Mouse (Mus musculus) adrenal gland, postnatal 25 days (tissue): ENCODE measurements at regions not wholly inside any gene's neighbourhood (a gene's known extent, or its start where the extent isn't known, plus 50 kb on each side); places are given as distances from the start of the nearest gene placed in this dataset.
A peak's percentile ranks its signal among the peaks of the same experiment; 100 is the strongest.

ENCODE experiments used
- DNase-seq: peaks from one replicate; pipeline ENCODE4 v3.0.0; 2021; ENCODE audit warnings: mixed read lengths

DNA sequence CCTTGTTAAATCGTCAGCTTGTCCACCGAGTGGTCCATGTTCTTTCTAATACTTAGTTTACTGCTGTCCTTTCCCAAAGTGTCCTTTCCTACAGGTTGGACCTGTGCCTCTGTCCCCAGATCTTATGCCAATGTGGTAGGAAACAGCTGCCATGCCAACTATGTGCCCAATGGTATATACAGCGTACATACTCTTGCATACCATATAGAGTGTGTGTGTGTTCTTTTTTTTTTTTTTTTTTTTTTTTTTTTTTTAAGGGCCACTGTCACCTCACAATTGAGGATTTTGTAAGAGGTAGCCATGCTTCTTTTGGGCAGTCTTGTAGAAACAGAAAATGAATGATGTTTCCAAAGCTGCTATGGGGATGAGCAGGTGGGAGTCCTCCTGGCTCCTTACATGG, 1163.2 kb upstream of the A1bg start:
- DNase-seq = no peak

DNA sequence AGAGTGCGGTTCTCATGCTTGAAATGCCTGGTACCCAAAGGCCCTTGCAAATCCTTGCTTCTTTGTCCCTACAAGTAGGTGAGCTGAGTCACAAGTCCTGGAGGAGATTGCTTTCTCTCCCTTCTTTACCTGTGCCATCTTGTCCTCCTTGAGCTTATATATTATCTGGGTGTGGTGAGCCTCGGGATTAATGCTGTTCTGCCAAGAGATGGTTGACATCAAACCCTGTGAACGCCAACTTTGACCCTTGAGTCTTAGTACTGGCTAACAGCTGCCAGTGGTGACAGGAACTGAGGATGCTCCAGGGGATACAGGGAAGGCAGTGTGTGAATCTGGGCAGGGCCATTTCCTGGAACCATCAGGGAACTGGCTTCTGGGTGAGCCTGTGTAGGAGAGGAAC, 1160.5 kb upstream of the A1bg start:
- DNase-seq = no peak

DNA sequence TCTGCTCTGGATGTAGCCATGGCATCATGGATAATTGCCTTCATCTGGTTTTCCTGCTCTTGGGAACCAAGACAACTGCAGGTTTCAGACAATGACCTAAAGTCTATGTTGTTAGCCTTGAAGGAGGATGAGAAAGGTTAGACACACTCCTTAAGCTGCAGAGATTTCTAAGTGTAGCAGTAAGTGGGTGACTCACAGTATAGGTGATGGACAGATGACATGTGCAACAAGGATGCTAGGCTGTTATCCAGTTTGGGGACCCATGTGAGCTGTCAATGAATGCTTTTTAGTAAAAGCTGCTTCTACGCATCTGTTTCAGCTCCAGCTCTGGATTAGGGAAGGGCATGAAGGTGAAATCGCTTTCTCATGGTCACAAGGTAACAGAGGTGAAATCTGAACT, 1159.7 kb upstream of the A1bg start:
- no peak for DNase-seq

DNA sequence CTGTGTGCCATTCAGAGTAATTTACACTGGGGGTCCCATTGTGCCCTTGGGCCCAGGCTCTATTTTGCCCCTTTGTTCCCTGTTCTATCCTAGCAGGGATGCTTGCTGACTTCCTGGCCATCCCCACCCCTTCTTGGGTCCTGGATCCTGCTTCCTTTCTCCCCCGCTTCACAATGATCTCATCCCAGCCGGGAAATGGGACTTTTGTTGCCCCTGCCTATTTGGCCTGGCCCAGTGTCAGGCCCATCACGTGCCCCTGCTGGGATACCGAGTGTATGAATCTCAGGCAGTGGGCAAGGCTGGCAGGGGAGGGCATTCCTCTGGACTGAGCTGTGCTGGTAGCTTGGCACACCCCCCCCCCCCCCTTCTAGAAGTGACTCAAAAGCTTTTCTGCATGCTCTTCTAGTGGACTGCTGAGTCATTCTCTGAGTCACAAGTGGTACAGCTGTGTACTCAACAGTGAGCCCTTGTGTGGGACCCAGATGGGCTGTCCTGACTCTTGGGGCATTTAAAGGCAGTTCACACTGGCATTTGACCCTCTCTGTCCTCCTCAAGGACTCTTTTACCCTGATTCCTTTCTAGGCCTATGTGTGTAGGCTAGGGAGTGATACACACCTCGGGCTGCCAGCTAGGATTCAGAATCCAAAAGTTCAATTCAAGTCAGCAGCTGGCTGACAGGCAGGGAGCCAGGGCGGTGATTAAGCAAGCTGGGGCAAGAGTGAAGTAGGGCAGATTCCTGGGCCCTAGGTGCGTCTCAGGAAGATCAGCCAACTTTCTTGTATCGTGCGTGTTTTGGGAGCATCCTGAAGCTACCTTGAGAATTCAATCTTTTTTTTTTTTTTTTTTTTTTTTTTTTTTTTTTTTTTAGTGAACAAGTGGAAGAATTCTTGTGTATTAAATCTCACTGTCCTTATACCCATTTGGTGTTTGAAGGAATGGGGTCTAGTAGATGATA, 1156.6 kb upstream of the A1bg start:
- peak; percentile 82 for DNase-seq

DNA sequence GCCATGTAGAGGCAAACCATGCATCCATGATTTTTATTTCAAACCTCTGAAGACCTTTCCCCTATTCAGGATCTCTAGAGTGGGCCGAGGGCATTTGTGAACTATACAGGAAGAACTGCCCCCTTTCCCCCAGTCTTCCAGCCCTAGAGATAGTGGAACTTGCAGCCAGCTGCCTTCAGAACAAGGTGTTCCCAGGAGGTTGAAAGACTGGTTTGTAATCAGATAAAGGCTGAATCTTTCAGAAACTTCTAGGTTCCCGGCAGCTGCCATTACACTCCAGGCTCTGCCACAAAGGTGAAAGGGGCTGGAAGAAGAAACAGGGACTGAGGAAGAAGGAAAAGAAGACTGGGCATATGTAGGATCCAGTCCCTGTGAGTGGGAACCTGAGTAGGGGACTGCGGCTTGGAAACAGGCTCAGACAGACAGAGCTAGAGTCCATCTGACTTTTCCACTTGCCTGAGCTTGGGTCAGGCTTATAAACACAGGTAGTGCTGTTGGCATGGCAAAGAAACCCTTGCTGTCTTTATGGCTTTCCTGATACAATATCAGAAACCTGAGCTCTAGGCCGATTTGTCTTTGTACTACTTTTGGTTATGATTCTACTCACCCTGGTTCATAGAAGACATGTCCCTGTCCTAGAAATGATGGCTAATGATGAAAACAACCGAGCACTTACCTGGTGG, 1153.9 kb upstream of the A1bg start:
- DNase-seq = no peak

DNA sequence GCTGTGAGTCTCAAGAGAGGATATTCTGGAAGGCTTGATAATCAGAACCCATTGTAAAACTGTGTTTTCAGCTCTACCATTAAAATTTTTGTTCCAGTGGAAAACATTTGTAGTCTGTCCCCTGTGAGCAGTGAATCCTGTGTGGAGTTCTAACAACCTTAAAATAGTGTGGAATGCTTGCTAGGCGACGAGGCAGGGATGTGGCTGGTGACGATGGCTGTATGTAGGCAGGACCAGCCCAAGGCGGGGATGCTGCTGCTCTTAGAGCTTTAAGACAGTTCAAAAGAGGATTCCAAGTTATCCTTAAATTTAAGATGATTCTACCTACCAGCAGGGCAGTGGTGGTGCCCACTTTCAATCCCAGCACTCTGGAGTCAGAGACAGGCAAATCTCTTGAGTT, 1151.9 kb upstream of the A1bg start:
- no peak for DNase-seq

DNA sequence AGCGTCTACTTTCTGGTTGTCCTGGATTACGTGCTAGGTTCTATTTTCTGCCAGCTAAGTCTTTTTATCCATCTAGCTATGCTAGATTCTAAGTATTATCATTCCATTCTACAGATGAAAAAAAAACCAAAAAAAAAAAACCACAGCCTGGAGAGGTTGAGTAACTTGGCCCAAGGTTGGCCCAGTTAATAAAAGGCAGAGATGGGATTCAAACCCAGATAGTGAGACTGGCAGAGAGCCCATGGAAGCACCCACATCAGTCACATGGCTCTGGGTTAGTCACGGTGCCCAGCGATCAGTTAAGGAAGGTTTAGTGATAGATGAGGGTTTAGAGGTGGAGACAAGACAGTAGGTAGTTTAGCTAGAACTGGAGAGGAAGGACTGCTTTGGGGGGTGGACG, 1150.8 kb upstream of the A1bg start:
- no peak for DNase-seq

DNA sequence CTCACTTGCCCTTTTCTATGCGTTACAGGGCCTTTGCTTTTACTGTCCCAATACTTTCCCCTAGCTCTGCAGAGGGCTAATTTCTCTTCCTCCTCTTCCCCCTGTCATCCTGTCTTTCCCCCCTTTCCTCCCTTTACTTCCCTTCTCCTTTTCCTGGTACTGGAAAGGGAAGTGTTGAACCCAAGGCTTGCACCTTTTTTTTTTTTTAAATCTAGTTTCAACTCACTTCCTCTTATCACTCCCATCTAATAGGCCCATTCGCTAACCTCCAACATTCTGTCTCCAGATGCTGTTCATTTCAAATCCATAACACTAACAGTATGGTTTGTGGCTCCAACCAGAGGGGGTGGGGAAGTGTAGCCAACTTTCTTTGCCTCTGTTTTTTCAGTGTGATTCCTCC, 1148.5 kb upstream of the A1bg start:
- DNase-seq = no peak

DNA sequence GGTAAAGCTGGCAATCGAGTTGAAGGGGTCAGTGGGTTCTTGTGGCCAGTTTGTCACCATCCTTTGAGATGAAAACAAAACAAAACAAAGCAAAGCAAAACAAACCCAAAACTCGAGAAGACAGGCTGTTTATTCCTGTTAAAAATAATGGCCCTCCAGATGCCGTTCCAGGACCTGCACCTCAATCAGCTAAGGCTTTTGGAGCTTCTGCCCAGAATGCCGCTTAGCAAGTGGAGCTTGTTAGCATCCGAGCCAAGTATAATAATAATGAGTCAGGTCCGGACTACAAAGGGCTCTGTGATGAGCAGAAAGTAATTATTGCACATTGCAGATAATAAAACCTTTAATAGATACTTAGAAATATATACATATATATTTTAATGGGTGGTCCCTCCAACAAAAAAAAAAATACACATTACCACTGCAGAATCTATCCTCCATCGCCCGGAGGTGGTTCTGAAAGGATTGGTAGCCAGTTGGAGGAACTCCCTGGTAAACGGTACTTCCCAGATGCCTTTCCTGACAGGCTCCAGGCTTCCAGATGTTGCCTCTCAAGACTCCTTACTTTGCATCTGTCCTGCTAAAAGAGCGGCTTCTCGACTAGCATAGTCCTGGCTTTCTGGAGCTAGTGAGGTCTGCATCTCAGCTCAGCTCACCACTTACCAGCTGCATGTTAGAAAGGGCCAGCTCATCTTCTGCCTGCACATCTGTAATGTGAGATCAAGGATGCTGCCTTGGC, 1145.8 kb upstream of the A1bg start:
- DNase-seq = no peak

DNA sequence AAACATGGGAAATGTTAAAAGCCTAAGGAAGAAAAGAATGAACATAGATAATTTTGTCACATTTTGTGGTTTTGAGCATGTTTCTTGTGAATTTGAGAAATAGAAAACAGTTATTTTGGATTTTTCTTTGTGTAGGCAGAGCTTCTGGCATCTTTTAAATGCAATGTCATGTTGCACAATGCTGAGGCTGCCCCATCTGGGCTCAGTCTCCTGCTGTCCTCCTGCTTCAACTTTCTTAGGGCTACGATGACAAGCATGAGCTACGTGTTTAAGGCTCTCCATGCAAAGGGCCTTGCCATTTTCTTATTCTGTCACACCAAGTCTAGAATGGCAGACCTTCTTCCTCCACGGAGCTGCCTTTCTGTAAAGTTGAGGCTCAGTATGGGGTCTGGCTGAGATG, 1141.6 kb upstream of the A1bg start:
- DNase-seq = no peak

DNA sequence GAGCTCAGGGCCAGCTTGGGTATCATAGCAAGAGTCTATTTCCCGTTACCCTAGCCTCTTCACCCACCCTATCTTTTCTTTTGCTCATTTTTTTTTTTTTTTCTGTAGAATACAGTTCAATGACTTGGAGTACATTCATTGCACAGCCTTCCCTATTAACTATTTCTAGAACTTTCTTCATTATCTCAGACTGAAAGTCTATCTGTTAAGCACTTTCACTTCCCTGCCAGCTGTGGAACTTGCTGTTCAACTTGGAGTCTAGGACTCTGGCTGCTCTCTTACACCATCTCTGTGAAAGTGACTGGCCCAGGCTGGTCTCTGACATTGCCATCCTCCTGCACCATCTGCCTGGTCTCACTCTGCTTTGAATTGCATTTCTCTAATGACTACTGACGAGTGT, 1134.6 kb upstream of the A1bg start:
- DNase-seq = no peak

DNA sequence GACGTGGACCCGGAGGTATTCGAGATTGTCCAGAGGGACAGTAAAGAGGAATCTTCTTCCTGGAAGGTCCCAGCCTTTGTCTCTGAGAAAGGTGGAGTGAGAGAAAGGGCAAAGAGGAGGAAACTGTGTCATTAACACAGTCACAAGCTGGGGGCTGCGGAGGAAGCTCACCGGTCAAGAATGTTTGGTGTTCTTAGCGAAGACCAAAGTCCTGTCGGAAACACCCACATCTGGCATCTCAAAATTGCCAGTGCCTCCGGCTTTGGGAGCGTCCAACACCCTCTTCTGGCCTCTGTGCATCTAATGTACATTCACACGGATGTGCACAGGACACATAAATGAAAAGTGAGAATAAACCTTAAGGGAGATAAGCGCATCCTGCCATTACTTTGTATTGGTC, 1134.1 kb upstream of the A1bg start:
- DNase-seq = no peak

DNA sequence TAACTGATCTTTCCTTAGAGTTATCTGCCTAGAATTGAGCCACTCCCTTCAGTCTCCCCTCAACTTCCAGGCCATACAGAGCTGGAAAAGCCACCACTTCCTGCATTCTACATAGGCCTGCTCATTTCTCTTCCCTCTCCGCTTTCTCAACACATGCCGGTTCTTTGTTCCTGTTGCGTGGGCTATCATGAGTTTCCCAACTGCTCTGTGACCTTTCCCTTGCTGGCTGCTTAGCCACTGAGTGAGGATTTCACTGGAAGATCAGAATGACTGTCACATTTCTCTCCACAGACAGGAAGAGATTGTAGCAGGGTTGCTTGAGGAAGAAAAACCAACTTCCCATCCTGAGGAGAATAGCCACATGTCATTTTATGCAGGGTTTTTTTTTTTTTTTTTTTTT, 1133.6 kb upstream of the A1bg start:
- no peak for DNase-seq

DNA sequence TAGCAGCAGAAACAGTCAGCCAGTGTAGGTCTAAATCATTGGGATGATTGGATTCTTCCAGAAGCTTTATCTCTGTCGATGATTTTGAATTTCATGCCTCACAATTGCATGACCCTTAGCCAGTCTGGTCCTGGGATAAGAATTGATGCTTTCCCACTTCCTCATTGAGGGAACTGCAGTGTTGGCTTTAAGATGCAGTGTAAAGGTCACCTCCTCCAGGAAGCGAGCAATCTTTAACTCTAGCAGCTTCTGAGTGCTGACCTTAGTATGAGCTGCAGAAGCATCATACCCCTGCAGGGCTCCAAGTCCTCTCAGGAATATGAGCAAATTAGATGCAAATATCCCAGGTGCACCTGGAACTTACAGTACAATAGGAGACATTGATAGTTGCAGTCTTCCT, 1132.2 kb upstream of the A1bg start:
- no peak for DNase-seq

DNA sequence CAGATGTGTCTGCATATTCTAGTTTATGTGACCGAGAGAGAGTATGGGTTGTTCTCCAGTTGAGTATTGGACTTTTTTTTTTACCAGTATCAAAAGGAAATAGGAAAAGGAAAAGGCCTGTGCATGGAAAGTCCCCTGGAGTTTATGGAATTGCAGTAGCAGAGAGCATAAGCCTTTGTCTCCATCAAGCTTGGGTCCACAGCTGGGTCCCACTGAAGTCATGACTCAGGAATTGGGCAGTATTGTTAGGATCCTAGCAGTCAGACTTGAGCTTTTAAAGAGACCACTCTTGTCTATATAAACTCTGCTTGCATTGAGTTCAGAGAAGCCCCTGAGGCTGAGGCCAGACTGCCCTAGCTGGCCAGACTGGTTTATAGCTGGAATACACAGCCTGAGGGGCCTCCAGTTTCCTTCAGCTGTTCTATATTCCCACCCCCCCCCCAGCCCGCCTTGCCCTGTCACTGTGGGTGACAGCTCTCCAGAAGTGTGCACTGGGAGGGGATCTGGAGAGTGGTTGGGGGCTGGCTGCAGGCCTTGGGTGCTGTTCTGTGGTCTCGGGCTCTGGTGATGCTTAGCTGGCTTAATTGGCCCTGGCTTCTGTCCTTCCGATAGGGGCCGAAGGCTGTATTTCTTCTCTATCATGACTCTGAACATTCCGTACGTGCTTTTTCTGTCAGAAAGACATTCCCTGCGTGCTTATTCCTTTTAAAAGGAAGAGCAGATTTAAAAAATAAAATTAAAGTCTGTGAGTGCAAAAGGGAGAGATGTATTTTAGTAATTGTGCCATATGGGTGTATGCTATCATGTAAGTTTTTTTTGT, 1130.8 kb upstream of the A1bg start:
- DNase-seq = no peak

DNA sequence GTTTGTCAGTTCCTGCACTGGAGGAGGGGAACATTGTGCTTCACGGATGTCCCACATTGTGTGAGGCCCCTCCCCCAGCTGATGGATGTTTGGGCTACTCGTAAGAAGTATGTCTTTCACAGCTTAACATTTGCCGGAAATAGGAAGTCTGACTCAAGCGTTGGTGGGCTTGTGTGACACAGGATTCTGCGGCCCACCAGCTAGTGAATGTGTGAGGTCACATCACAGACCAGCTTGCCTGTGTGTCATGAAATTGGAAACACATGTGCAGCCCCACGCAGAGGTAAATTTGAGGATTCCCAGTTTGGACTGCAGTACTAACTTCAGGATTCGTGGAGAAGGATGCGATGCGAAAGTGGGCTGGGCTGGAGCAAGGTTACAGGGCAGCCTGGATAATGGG, 1126.6 kb upstream of the A1bg start:
- no peak for DNase-seq

DNA sequence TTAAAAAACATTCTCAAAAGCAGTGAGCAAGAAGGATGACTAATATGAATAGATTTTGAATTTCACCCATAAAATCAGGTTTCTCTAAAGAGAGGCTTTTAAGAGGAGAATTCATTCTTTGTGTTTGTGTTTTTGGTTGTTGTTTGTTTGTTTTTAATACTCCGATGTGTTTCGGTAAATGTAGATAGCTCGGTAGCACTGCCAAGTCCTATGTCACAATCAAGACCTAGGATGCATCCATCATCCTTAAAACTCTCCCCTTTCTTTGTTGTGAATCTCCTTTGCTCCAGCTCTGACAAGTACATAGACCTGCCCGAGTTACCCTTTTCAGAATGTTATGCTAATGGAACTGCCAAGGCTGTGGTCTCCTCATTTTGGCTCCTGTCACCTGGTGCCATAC, 1126.2 kb upstream of the A1bg start:
- no peak for DNase-seq

DNA sequence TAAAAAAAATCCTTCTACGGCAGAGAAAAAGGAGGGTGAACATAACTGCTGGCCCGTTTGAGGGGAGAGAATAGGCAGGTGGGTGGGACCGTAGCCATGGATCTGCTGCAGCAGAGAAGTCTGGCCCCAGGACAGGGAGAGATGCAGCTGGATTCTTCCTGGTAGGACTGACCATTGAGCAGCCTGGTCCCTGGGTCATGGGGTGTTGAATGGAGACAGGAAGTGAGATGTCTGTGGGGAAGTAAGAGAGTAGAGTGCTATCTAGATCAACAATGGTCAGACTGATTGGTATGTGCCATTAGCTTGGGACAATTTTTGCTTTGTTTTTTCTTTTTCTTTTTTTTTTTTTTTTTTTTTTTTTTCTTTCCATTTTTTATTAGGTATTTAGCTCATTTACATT, 1123.5 kb upstream of the A1bg start:
- no peak for DNase-seq

DNA sequence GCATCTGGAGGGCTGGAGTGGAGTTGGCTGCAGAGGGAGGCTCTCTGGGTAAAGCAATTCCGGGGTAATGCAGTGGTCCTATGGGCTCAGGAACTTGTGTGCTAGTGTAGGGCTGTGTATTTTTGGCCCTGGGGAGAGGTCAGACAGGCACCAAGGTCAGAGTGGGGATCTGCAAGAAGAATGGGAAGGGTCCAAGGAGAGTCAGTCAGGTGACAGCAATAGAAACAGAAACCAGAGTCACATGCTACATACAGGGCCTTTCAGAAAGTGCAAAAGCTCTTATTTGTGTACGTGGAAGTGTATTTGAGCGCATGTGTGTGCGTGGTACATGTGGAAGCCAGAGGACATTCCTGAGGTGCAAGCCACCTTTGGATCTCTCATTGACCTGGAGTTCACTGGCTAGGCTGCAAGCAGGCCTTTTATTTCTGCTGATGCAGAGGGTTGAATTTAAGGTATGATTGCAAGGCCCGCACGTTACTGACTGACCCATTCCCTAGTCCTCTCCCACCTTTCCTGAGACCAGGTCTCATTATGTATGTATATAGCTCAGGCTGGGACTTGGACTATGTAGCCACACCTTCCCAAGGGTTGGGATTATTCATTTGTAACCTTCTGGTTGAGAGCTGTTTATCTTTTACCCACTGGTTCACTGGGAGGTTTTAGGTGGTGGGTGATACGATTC, 1122.0 kb upstream of the A1bg start:
- no peak for DNase-seq

DNA sequence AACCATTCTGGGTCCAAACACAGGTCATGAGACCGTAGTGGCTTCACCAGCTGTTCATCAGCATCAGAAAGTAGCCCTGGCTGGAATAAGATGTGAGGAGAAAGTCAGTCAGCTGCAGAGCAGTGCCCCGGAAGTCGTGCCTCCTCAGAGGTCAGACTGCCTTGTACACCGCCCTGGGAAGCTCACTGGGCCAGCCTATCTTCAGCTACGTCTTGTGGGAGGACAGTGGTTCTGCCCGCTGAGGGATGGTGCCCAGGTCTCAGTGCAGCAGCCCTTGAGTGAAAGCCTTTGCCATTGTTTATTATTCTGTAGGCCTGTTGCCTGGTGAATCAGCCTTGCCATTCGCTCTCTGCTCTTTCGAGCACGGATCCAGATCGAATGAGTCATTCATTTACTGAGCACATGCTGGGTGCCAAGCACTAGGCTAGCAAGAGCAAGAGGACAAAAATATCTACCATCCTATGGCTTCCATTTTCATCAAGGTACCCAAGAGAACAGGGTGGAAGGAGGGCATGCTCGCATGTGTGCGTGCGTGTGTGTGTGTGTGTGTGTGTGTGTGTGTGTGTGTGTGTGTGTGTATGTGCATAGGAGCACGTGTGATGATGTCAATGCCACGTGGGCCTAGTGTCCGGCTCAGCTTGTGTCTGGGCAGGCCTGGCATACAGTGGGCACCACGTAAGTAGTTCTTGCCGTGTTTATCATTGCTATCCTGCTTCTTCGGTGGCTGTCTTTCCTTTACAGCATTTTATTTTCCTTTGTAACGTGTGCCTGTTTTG, 1121.0 kb upstream of the A1bg start:
- DNase-seq = peak; percentile 38
